Mouse (Mus musculus): ENCODE data around the gene Ints14. TPM values are rescaled to one million over a fixed set of nuclear protein-coding genes. Genes with fewer than 3 reads are reported as not detected.
"Not testable (repeated sequence)": the region's sequence is repeated elsewhere in the genome, so short reads cannot be mapped to it uniquely, and the experiment has no call there.

The Ints14 gene
- total RNA-seq, 2 experiments from 2014 or later: 22.4 to 25.0 TPM

DNA sequence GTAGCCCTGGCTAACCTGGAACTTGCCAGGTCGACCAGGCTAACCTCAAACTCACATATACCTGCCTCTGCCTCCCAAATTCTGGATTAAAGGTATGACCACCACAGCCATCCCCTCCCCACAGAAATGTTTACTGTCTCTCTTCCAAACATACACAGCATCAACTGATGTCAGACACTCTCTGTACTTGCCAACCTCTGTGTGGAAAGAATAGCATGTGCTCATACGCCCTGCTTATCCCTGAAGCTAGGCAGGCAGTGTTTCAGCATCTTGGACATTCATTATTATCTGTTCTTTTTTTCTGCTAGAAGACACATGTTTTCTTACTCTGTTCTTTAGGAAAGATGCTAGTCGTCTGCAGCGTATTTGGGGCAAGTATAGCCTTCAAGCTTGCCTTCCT is 57.2 kb downstream of the Ints14 start:
- DNase-seq (ENCODE audit: low spot score in 2 of 2): no peak

GRCm38 (mm10) chr9:65018588-65019121 is 58.0 kb downstream of the Ints14 start:
- DNase-seq (ENCODE audit: low spot score in 2 of 2): no peak

DNA sequence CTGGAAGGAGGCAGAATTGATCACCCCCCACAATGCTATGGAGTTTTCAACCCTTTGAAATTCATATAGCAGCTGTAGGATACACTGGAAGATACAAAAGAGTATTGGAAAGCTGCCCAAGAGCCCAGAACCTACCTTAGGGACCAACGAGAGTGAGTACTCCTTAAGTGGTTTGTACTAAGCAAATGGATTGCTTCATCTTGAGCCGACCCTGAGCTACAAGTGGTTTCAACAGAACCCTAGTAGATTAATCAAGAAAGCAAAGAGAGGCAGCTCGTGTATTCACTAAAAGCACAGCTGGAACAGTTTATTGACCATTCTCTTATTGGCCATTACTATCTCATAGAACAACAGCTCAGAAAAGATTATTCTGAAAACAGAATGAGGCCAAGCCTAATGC is 58.4 kb downstream of the Ints14 start:
- no peak for DNase-seq (ENCODE audit: low spot score in 2 of 2)

GRCm38 (mm10) chr9:65020128-65020527 is 59.4 kb downstream of the Ints14 start:
- DNase-seq (ENCODE audit: low spot score in 2 of 2): no peak

DNA sequence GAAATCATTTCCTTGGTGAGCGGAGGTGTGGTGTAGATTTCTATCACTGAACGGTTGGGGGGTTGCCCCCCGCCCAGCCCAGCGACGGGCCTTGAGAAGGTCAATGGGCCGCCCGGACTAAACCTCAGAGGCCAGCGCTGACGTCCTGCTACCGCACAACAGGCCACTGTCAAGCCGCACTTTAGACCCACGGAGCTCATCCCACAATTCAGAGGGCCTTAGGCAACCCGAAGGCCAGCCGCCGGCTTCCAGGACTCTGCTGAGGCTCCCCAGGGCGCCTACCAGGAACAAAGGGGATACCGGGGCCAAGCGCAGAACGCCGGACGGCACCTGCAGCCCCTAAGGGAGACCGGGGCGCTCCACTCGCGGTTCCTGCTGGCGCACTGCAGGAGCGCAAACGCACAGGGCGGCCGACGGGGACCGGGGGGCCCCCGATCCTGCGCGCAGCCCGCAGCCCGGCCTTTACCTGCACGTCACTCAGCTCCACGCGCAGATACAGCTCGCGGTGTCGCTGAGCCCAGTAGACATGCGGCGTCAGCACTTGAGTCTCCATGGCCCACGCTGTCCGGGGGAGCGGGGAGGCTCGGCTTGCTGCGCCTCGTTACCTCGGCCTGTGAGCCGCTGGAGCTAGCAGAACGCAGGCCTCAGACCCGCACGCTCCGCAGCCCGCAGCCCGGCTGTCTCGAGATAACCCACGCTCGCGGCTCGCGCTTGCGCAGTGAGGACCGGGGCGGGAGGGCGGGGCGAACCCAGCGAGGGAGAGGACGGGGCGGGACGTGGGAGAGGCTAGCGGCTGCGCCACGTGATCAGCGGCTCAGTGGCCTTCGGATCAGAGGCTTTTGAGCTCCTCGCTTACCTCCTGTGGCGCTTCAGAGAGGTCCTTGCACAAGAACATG is 60.5 kb downstream of the Ints14 start, which contains the start of gene Hacd3:
Gene Hacd3 (minus strand): TSS at position 703 of the 896 bp plus-strand sequence.
- peak; percentile 87 to 91 for DNase-seq (ENCODE audit: low spot score in 2 of 2)

DNA sequence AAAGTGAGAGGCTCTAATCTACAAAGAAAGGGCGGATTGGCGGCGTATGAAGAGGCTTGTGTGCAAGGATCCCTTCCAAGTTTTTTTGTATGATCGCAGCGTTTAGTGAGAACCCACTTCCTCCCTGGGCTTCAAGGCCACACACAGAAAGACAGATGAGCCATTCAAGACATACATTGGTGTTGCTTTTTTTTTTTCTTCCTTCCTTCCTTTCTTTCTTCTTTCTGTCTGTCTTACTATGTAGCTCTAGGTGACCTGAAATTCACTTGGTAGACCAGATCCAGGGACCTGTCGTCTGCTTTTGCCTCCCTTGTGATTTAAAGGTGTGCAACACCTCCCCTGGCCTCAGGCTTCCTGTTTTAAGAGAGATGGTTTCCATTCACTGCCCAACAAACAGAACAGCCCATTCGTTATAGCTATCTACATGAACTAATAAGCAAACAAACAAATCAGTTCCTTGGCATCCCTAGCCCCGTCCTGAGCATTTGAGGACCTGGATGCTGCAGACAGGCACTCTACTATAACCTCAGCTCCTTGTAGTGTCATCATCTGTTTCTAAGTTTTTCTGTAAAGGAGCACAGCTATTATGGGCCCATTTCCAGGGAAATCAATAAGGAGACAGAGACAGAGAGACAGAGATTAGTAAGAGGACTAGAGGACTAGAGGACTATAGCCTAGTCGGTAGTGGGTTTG is 61.3 kb downstream of the Ints14 start:
- no peak for DNase-seq (ENCODE audit: low spot score in 2 of 2)

DNA sequence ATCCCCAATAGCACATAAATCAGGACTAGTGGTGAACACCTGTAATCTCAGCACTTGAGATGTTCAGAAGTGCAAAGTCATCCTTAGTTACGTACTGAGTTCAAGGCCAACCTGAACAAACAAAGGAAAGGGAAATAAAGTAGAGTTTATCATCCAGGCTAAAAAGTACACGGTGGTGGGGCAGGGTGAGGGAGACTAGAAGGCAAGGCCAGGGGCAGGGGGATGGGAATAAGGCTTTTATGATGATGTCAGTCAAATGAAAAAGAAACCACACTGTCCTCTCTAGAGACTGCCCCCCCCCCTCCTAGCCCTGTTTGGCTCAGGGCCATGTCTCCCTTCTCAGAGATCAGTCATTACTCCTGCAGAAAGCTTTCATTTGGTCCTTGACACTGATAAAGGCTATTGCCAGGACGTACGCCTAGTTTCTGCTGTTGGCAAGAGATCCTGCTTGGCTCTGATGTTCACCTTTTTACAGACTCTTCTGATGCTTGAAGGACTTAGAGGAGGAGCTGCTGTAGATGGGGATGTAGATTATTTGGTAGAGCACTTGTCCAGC is 62.0 kb downstream of the Ints14 start:
- DNase-seq (ENCODE audit: low spot score in 2 of 2): no peak

- DNase-seq (ENCODE audit: low spot score in 2 of 2): no peak
Measured at GRCm38 (mm10) chr9:65023447-65023846, 62.7 kb downstream of the Ints14 start.

DNA sequence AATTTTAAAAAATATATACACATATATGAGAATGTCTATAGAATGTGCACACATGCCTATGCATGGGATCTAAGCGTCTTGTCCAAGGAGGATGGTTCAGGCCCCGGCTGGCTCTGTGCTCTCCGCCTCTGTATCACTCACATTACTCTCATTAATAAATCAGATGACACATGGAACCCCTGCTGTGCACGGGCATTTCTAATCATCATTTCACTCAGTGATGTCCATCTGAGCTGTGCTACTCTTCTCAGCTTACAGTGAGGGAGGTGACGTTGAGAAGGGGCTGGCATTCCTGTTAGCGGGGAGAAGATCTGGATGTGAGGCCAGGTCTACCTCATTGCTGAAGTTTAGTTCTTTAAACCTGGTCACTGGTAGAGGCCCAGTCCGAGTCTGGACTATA is 66.5 kb downstream of the Ints14 start:
- DNase-seq (ENCODE audit: low spot score in 2 of 2): no peak

- DNase-seq (ENCODE audit: low spot score in 2 of 2): no peak
Measured at GRCm38 (mm10) chr9:65028313-65028712, 67.6 kb downstream of the Ints14 start.

GRCm38 (mm10) chr9:65031355-65031754 is 70.7 kb downstream of the Ints14 start:
- DNase-seq (ENCODE audit: low spot score in 2 of 2): not testable (repeated sequence)

DNA sequence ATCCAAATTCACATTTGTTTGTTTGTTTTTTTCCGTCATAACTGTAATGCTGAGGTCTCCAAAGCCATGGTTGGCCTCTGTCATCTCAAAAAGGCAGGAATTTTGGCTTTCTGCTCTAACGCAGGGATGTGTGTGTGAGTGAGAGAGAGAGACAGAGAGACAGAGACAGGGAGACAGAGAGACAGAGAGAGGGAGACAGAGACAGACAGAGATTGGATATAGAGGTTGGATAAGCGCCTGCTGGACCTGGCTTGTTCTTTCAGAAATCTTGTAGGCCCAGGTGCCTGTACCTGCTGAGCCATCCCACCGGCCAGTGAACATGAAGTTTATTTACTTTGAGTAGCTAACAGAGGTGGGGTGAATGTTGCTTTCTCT is 71.2 kb downstream of the Ints14 start:
- DNase-seq (ENCODE audit: low spot score in 2 of 2): no peak

GRCm38 (mm10) chr9:65032269-65033108 is 71.8 kb downstream of the Ints14 start, which contains the start of gene Dpp8:
Gene Dpp8, plus strand, starts transcription at chr9:65032414.
- peak; percentile 89 to 94 for DNase-seq (ENCODE audit: low spot score in 2 of 2)

DNA sequence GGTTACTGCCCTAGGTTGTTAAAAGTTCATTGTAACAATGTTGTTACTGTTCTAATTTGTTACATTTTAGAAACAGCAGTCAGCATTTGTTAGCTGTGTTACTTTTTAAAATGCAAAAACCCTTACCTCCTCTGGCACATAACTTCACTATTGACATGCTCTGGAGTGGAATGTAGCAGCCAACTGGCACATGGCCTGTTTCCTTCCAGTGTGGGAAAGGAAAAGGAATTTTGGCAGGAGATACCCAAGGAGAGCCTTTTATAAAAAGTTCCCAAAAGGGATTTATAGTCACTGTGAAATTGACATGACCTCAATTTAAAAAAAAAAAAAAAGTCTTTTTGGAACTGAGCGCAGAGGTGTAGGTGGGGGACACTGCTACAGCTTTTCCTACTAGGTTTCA is 75.8 kb downstream of the Ints14 start:
- DNase-seq (ENCODE audit: low spot score in 2 of 2): peak in 1 of 2 experiments; percentile 58

Small RNAs within 50 kb of the gene (microRNA-seq; reads per million reads assigned to microRNA genes)
- 0 reads per million in 2 experiments for gene Gm25640

Other genes starting within 250 kb of the Ints14 start
- gene Rab11a, start 223.1 kb upstream of the Ints14 start, total RNA-seq (2021): 100 to 1,000 TPM; 318 to 321 TPM
- gene Dennd4a, start 149.6 kb upstream of the Ints14 start, total RNA-seq (2021): 10 to 100 TPM; 48.7 to 52.2 TPM
- gene Slc24a1, start 9.3 kb upstream of the Ints14 start, total RNA-seq (2021): under 1 TPM; 0.12 to 0.28 TPM
- 100 to 1,000 TPM; 161 to 165 TPM for gene Hacd3, start 60.8 kb downstream of the Ints14 start, total RNA-seq (2021)
- 100 to 1,000 TPM; 136 to 151 TPM for gene Dpp8, start 71.5 kb downstream of the Ints14 start, total RNA-seq (2021)
- gene Igdcc4, start 140.6 kb downstream of the Ints14 start, total RNA-seq (2021): 10 to 100 TPM; 26.1 to 30.4 TPM
- gene Igdcc3, start 180.3 kb downstream of the Ints14 start, total RNA-seq (2021): 1 to 10 TPM; 5.3 to 6.1 TPM
- gene Parp16, start 234.4 kb downstream of the Ints14 start, total RNA-seq (2021): 1 to 10 TPM; 4.1 TPM

Measured in layer of hippocampus, postnatal 14 days (tissue).